Mouse (Mus musculus): ENCODE data around the gene Ggact.

Ggact gene

GRCm38 (mm10) chr14:122867531-122868285, 45.8 kb downstream of the Ggact start:
- DNase-seq (ENCODE audit: low spot score in 2 of 2): no peak

DNA sequence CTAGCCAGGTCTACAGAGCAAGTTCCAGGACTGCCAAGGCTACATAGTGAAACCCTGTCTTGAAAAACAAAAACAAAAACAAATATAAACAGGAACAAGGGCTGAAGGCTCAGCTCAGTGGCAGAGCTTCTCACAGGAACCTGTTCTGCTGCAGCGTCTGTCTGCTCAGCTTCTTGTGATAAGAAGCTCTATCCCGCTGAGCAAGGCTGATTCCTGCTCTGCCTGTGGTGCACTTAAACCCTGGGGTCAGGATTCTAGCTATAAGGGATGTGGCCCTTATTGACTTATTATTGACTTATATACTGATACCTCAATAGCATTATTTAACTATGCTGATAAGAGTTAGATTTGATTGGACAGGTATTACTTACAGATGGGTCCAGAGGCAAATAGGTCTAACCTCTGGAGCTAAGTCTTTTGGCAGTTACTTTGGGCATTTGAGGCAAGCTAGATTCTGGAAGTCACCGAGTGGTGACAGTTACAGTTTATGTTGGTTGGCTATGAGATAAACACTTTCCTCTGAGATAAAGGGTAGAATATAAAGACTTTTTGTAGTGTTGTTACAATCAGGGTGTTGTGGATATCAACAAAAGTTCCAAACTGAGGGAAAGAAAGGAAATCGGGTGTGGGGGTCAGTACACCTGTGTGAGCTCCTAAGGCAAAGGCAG, 48.0 kb downstream of the Ggact start:
- no peak for DNase-seq (ENCODE audit: low spot score in 2 of 2)

DNA sequence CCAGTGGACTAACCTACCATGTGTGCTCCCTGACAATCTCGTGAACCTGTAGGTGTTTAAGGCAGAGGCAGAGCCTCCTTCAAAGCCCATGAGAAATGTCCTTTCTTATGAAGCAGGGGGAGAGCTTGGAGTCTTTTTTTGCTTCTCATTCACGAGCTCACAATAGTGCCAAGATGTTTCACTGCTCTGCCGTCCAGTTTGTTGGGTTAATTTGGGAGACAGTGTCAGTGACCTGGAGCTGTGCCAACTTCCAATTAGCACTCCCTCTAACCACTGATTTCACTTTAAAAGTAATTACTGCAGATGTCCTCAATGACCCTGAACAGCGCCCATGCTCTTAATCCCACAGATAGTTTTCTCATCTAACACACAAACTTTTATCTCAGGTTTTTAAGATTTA, 50.9 kb downstream of the Ggact start:
- no peak for DNase-seq (ENCODE audit: low spot score in 2 of 2)

DNA sequence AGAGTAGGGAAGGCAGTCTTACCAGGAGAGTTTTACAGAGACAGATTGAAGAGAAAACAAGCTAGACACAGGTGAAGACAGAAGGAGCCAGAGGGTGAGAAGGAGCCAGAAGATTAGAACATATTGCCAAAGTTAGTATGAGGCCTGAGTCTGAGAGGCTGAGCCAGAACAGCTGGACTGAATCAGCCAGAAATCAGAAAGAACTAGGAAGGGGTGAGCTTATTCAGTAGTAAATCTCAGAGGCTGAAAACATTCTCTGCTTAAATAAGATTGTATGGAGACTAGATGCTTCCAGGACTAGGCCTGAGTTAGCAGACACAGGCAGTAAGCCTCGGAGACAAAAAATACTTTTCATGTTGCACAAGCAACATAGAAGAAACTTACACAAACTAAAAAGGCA, 53.8 kb downstream of the Ggact start:
- no peak for DNase-seq (ENCODE audit: low spot score in 2 of 2)

DNA sequence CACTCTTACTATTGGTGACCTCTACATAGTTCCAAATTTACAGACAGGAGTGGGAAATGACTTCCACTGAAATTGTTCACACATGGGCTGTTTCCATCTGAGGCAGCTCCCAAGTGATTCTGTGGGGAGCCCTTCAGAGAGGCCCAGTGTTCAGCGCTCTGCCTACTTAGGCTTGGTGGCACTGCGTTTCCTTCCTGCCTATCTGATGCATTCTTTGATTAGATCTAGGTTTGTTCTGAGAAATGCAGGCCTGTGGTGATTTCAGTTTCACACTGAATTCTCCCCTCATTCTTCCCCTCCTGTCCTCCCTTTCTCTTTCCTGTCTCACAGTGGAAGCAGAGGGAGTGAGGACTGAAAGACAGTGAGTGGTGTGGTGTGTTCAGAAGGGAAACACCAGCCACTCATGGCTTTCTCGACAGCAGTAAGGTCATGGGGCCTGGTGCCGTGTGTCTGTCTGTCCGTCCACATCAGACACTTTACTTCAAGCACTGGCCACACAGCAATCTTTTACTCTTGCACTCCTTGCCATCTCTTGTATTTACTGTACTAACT, 61.0 kb downstream of the Ggact start:
- DNase-seq (ENCODE audit: low spot score in 2 of 2): no peak

DNA sequence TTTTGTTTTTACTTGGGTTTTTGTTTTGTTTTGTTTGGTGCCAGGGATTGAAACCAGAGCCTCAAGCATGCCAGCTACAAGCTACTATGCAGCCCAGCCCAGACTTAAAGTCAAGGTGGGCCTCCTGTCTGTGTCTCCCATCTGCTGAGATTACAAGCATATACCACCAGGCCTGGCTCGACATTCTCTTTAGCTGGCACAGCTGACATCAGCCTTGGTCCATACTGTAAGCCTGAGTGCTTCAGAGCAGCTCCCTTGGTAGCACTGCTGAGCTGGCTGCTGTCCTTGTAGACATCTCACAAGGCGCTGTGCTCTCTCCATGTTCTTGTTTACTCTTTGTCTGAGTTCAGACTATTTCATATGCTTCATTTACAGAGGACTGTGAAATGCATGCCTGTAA, 76.5 kb downstream of the Ggact start:
- DNase-seq (ENCODE audit: low spot score in 2 of 2): no peak

DNA sequence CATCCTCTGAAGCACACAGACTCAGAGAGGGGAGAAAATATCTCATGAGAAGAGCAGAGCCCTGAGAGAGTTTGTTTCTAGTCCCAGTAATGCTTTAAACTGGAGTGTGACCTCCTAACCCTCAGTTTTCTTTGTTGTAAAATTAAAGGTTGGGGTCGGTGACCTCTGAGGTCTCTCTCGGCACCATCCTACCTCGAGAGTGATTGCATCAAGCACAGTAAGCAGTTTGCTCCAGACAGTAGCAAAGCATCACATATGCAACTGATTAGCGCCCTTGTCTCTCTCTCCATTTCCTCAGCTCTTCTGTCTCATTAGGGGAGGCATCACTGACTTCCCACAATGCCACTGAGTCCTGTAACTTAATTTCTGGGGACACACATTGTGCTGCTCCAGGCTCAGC, 77.3 kb downstream of the Ggact start:
- no peak for DNase-seq (ENCODE audit: low spot score in 2 of 2)

GRCm38 (mm10) chr14:122835487-122836190, 77.9 kb downstream of the Ggact start:
- no peak for DNase-seq (ENCODE audit: low spot score in 2 of 2)

DNA sequence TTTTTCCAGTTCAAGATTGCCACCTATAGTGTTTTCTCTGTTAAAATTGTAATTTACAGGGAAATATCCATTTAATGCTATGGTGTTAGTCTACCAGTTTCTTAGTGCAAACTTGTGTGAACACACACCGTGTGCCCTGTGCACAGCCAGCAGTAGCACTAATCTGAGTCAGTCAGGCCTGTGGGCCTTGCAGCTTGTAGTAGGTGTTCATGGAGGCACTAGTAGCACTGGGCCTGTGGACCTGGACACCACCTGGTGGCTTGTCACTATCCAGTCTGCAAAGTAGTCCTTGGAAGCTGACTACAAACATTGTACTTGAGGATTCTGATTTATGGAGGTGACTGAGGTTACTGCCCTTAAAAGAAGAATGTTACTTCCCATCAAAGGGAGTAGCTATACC, 78.8 kb downstream of the Ggact start:
- DNase-seq (ENCODE audit: low spot score in 2 of 2): no peak

GRCm38 (mm10) chr14:122833666-122834065, 79.9 kb downstream of the Ggact start:
- no peak for DNase-seq (ENCODE audit: low spot score in 2 of 2)

- no peak for DNase-seq (ENCODE audit: low spot score in 2 of 2)
Measured at GRCm38 (mm10) chr14:122830433-122830832, 83.1 kb downstream of the Ggact start.

- DNase-seq (ENCODE audit: low spot score in 2 of 2): no peak
Measured at GRCm38 (mm10) chr14:122825464-122825863, 88.1 kb downstream of the Ggact start.

DNA sequence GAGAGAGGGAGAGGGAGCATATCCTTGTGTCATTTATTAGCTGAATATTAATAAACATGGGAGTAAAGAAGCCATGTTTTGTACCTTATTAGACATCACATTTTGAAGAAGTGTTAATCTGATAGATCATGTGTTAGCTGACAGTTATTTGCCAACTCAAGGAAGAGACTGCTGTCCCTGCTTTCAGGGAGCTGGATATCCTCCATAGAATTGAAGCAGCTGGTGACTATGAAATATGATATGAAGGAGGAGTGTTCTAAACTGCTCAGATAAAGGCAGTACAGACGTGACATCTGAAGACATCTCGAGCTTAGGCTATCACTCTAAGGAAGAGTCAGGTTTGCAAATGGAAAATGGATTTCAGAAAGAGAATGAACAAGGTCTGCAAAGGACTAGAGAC, 89.8 kb downstream of the Ggact start:
- no peak for DNase-seq (ENCODE audit: low spot score in 2 of 2)

- DNase-seq (ENCODE audit: low spot score in 2 of 2): no peak
Measured at GRCm38 (mm10) chr14:122821002-122821401, 92.6 kb downstream of the Ggact start.

- DNase-seq (ENCODE audit: low spot score in 2 of 2): peak in 1 of 2 experiments; percentile 4
Measured at GRCm38 (mm10) chr14:122800296-122800695, 113.3 kb downstream of the Ggact start.

DNA sequence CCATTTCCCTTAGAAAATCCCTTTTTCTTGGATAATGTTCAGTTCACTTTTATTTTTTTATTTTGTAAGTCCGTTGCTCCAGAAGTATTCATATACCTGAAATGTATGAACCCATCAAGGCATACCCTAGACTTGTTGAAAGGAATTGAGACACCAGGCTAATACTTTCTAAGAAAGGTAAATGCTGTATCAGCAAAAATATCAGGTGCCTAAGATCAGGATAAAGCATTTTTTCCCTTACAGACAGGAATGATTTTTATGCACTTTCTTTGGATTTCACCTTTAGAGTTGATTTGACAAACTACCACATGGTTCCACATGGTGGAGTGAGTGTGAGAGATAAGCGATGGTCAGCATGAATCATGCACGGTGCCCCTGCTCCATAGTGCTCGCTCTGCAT, 120.2 kb downstream of the Ggact start:
- no peak for DNase-seq (ENCODE audit: low spot score in 2 of 2)

DNA sequence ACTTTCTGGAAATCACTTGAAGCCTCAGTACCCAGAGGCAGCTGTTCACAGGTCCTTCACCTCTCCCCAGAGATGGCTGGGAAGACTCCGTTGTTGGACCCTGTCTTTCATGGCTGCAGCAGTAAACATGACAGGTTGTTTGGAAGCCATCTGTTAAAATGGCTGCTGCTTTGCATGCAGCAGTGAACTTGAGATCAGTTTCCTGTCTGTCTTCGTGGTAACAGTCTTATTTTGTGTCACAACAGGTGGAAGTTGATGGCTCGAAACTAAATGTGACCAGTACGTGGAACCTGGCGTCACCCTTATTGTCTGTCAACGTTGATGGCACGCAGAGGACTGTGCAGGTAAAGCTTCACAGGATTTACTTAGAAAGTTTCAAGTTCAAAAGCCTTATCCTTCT, 123.4 kb downstream of the Ggact start:
- DNase-seq (ENCODE audit: low spot score in 2 of 2): no peak

DNA sequence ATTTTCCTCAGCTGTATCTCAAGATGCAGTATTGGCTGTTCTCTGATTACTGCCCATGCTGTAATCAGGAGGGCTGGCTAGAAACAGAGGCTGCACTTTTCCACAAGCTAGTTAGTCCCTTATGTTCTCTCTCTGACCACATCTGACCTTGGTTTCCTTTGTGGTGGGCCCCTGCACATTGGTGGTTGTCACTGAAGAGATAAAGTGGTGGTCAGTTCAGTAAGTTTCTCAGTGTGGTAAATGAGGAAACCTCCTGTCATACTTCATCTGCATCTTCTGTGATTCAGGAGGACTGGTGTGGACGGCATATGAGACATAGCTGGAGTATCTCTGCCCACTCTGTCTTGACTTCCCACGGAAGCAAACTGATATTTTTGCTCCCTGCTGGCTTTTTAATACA, 125.4 kb downstream of the Ggact start:
- no peak for DNase-seq (ENCODE audit: low spot score in 2 of 2)

- DNase-seq (ENCODE audit: low spot score in 2 of 2): no peak
Measured at GRCm38 (mm10) chr14:122784701-122785100, 128.9 kb downstream of the Ggact start.

- no peak for DNase-seq (ENCODE audit: low spot score in 2 of 2)
Measured at GRCm38 (mm10) chr14:122766448-122766847, 147.1 kb downstream of the Ggact start.
